Mouse (Mus musculus): Measurements from ENCODE around the gene Mrgpre.

Gene Mrgpre

DNA sequence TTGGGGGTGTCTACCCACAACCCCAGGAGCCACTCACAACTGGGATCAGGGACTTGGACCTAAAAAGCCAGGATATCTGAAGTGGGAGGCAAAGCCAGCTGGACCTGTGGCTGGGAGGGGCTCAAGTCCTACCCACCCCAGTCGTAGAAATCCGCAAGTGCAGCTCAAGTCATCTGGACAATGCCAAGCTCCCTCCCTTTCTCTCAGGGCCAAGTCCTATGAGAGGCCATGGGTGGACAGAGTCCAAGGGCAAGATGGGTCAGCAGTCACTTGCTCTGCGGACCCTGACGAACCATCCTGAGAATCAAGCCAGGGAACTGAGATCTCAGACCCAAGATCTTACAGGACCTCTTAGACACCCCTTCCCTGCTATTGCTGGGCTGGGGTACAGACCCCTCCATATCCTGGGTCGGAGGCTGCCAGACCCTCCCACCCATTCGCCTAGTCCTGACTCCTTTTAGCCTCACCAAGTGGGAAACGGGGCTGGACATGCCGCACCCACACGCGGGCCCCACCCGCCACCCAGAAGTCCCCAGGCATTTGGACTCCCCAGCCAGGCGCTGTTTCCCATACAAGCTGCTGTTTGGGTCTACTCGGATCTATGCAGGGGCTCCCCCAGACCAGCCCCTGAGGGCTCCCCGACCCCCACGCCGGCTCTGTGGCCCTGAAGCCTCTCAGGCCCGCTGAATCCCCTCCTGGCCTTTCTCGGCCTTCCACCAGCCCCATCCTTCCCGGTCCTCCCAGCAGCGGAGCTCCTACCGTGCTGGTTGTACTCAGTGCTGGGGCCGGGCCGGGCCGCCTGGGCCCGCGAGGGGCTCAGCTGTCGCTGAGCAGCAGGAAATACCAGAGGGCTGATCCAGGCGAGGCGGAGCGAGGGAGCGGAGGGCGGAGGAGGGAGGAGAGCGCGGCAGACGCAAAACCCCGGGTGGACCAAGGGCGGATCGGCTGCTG lies 44.5 kb downstream of the Mrgpre start:
- DNase-seq (ENCODE audit: low spot score in 2 of 2): peak in 1 of 2 experiments; percentile 56

DNA sequence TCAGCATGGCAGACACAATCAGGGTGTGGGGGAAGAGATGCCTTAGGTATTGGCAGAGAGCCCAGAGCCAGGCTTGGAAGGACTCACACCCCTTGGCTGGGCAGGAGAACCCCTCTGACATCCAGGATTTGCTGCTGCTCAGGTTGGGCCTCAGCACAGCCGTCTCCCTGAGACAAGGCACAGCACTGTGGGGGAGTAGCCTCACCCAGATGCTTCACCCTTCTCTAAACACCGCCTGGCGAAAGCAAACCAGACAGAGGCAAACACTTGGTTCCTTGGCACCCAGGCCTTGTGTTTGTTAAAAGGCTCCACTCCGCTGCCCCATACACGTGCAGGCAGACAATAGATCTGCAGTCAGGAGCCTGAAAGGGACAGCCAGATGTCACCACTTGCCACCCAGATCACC lies 45.7 kb downstream of the Mrgpre start:
- DNase-seq (ENCODE audit: low spot score in 2 of 2): no peak

DNA sequence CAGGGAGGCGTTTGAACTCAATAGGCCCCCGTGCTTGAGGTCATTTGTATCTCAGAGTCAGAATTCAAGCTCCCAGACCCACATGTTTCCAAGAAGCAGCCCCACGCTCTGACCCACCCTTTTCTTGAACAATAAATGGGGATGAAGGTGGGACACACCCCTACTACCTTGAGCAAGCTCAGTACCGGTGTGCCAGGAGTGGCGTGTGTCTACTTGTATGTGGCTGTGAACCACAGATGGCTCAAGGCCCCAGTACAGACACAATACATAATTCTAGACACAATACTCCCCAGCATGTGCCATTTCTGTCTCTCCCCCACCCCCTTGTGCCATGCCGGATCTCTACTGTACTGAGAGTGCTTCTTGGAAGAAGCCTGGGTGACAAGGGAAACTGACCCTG lies 46.1 kb downstream of the Mrgpre start:
- no peak for DNase-seq (ENCODE audit: low spot score in 2 of 2)

DNA sequence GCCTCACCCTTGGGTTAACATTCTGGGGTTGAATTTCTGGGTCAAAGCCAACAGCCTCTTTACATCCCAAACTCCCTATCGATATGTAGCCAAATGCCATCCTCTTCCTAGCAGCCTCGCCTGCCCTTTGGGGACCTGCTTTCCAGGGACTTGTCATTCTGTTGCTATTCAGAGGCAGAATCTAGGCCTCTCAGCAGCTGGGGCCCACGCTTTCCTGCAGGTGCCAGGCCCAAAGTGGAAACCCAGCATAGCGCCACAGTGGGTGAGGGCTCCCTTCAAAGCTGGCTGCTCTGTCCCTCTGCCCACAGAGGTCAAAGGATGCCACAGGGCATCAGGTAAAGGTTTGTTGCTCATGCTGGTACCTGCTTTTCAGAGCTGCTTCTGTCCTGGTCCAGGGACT lies 50.6 kb downstream of the Mrgpre start:
- DNase-seq (ENCODE audit: low spot score in 2 of 2): no peak

DNA sequence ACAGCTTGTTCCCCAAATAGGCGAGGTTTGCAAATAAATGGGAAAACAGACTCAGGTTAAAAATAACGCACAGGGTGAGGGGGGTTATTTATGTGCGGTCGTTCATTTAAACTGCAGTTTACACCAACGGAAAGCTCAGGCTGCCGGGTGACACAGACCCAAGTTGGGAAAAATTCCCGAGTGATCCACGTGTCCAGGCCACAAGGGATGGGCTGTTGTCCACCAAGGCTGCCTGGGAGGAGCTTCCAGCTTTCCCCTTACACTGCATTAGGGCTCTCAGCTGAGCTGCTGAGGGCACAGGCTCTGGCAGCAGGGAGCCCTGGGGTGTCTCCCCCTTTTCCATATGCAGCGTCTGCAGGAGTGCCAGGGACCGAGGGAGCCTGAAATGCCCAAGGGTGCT lies 54.4 kb downstream of the Mrgpre start:
- DNase-seq (ENCODE audit: low spot score in 2 of 2): no peak
